Mouse (Mus musculus) cerebellum, adult 2 months (tissue): ENCODE data around the gene Ranbp3l.

Experiments used
- CTCF ChIP-seq: fragments of 200-500 bp; IDR thresholded peaks from 2 replicates; pipeline ENCODE4 v1.5.1; 2011; ENCODE audit warnings: low read depth, mild to moderate bottlenecking, control low read depth, low read length, moderate library complexity, borderline replicate concordance; ENCODE audit not compliant: insufficient read depth
- POLR2A ChIP-seq: fragments of 200-500 bp; IDR thresholded peaks from 2 replicates; pipeline ENCODE4 v1.6.1; 2011; ENCODE audit warnings: low read length, control low read depth, borderline replicate concordance; ENCODE audit not compliant: insufficient read depth

DNA sequence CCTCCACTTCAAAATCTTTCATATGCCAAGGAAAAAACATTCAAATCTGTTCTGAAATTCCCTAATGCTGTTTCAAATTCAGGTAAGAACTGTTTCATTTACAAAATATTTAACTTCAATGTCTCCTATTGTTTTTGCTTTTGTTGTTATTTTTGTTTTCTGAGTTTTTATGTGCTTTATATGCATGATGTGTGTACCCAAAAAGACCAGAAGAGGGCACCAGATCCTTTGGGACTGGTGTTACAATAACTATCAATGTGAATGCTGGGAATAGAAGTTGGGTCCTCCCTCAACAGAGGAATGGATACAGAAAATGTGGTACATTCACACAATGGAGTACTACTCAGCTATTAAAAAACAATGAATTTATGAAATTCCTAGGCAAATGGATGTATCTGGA, 88.0 kb downstream of the Ranbp3l start:
- TF ChIP-seq POLR2A (no peak), CTCF (no peak)
